Mouse (Mus musculus): Measurements from ENCODE around the gene Ssh2. TPM values are rescaled to one million over a fixed set of nuclear protein-coding genes. Genes with fewer than 3 reads are reported as not detected.

Ssh2 gene
- polyA plus RNA-seq, 1 experiment = 11.7 TPM

DNA sequence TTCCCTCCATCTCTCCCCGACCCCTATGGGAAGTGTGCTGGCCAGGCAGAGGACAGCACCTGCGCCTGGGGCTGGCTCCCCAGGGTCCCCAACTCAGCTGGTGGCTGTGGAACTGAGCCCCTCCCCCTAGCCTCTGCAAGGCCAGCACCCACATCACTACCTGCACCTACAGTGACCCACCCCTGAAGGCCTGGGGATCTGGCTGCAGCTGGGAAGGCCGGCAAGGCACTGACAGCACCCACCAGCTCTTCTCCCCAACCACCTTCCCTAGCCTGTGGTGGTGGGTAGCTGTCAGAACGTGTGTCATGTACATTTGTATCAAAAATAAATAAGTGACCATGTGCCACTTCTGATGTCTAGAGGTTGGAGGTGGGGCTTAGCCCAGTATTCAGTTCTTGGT, 291.3 kb downstream of the Ssh2 start:
- DNase-seq (ENCODE audit: low spot score) = no peak

DNA sequence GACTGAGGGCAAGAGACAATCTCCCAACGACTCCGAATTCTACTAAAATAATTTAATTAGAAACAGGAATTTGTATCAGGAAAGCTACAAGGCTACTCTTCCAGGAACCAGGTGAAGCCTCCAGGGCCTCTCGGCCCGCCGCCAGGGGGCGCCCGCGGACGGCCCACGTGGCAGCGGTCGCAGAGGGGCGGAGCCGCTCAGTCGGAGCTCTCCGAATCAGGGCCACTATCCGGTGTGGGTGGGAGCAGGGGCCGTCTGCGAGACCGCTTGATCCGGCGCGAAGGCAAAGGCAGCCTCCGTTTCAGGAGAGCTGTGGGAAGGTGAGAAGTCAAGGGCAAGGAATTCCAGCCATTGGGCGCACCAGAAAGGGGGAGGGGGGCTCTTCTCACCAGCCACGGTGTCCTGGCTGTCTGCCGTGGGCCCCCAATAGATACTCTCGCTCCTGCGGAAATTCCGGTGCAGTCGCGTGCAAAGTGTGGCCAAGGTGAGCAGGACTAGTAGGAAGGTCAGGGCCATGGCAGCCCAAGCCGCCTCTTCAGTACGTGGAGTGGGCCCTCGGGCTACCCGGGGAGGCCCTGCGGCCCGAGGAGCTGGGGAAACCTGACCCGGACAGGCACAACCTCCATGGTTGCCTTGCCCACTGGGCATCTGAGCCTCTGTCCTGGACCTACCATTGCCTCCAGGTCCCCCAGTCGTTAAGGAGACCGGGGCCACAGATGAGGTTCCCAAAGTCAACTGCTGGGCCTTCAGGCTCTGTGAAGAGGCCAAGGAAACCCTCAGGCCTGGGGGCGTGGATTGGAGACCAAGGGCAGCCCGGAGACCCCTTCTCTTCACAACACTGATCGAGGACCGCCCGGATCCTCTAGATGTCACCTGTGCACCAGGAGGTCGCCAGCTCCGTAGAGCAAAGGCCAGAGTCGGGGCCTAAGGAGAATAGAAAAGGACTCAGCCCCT, 292.3 kb downstream of the Ssh2 start:
- DNase-seq (ENCODE audit: low spot score) = no peak

Other genes starting within 250 kb of the Ssh2 start
- gene Slc6a4, start 217.7 kb upstream of the Ssh2 start, polyA plus RNA-seq (2012; rRNA removed) = 0.87 and 0.91 TPM in 2 replicates
- 6.6 and 12.4 TPM in 2 replicates for gene Nsrp1, start 137.9 kb upstream of the Ssh2 start, polyA plus RNA-seq (2012; rRNA removed)
- gene Efcab5, start 27.3 kb upstream of the Ssh2 start, polyA plus RNA-seq (2012; rRNA removed) = 0.19 and 0.21 TPM in 2 replicates
- gene Coro6, start 246.1 kb downstream of the Ssh2 start, polyA plus RNA-seq (2012; rRNA removed) = 16.2 and 19.9 TPM in 2 replicates

All from urinary bladder, adult 2 months (tissue).